Mouse (Mus musculus): ENCODE measurements around the gene Rslcan18. TPM values are rescaled to one million over a fixed set of nuclear protein-coding genes. Genes with fewer than 3 reads are reported as not detected.
A peak's percentile ranks its signal among the peaks of the same experiment; 100 is the strongest.
"Not testable (repeated sequence)": the region's sequence is repeated elsewhere in the genome, so short reads cannot be mapped to it uniquely, and the experiment has no call there.

Rslcan18 gene
- not detected in 2 replicates for total RNA-seq (2015; ENCODE audit: low replicate concordance)
- total RNA-seq (2017; ENCODE audit: low replicate concordance) = 0.08 and 1.3 TPM in 2 replicates

DNA sequence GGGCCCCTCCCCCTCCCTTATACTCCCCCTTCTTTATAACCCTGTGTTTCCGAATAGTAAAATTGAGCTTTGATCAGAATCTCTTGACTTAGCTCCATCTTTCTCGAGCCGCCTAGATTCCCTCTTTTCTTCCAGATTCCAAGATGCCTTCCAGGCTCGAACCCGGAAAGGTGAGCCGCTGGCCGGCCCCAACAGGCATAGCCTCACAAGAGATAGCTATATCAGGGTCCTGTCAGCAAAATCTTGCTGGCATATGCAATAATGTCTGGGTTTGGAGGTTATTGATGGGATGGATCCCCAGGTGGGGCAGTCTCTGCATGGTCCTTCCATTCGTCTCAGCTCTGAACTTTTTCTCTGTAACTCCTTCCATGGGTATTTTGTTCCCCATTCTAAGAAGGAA, at the start of gene Rslcan18:
Gene Rslcan18 (minus strand): TSS at position 101 of the 400 bp plus-strand sequence.
- ATAC-seq (replicated peaks; ENCODE audit: low FRiP score, poor library complexity, severe bottlenecking) = not testable (repeated sequence)

- peak; percentile 25; the same call in 1 of the 2 replicates for ATAC-seq (replicated peaks; ENCODE audit: low FRiP score, poor library complexity, severe bottlenecking)
Measured at GRCm38 (mm10) chr13:67128038-67128721, 12.1 kb upstream of the Rslcan18 start.

DNA sequence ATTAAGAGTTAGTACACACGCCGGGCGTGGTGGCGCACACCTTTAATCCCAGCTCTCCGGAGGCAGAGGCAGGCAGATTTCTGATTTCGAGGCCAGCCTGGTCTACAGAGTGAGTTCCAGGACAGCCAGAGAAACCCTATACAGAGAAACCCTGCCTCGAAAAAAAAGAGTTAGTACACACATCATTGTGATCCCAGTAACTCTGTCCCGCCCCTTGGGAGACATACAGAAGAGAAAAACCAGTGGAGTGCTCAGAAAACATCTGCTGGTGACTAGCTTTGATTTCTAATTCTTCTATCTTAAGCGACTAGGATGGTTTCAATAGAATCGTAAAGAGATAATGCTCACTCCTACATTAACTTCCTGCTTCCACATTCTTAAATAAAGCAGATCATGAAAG, 11.4 kb upstream of the Rslcan18 start:
- ATAC-seq (replicated peaks; ENCODE audit: low FRiP score, poor library complexity, severe bottlenecking) = not testable (repeated sequence)

- ATAC-seq (replicated peaks; ENCODE audit: low FRiP score, poor library complexity, severe bottlenecking) = no peak
Measured at GRCm38 (mm10) chr13:67124460-67124859, 8.4 kb upstream of the Rslcan18 start.

DNA sequence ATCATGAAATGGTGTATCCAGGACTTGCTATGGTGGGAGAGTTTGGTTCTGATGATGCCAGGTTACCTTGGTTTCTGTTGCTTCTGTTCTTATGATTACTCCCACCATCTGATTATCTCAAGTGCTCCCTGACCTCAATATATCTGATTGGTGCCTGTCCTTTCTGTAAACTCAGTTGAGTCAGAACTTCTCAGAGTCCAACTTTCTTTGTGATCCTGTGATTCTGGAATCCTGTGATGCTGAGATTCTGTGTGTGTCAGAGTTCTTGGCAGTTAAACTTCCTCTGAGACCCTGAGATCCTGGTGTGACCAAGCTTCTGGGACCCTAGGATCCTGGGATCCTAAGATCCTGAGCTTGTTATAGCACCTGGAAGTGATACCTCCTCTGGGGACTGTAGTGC, 5.3 kb upstream of the Rslcan18 start, which contains the start of gene Zfp759:
Gene Zfp759 (plus strand): TSS at position 301 of the 400 bp plus-strand sequence.
- ATAC-seq (replicated peaks; ENCODE audit: low FRiP score, poor library complexity, severe bottlenecking) = not testable (repeated sequence)

DNA sequence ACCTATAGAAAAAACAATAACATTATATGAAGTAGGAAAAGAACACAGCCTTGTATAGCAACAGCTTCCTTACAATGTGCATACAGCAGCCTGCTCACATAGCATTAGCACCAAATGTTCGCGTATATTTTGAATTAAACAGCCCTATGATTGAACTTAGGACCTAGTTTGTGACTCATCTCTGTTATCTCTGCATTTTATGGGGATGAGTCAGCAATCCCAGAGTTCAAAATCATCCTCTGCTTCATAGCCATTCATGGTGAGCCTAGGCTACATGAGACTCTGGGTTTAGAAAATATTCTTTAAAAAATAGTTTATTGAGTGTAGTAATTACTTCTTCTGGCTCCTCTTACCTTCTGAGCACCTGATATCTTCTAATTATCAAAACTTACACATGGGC, 2.8 kb downstream of the Rslcan18 start:
- no peak for ATAC-seq (replicated peaks; ENCODE audit: low FRiP score, poor library complexity, severe bottlenecking)

DNA sequence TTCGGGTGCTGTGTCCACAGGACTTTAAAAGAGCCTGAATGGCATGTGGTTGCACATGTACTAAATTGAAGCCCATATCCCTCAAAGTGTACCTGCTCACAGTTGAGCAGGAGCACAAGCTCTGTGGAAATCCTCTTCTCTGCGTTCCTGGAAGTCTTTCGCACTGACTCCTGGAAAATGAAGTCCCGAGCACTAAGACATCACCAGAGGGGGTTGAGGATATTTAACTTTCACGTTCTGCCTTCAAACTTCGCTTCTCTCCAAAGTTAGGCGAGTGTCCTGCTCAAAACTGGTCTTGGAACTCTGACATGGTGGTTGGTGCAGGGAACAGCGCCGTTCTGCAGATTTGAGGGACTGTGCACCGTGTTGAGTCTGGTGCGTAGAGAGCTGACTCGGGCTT, 4.0 kb downstream of the Rslcan18 start:
- no peak for ATAC-seq (replicated peaks; ENCODE audit: low FRiP score, poor library complexity, severe bottlenecking)

GRCm38 (mm10) chr13:67108821-67109206, 7.2 kb downstream of the Rslcan18 start:
- peak; percentile 64 for ATAC-seq (replicated peaks; ENCODE audit: low FRiP score, poor library complexity, severe bottlenecking)

DNA sequence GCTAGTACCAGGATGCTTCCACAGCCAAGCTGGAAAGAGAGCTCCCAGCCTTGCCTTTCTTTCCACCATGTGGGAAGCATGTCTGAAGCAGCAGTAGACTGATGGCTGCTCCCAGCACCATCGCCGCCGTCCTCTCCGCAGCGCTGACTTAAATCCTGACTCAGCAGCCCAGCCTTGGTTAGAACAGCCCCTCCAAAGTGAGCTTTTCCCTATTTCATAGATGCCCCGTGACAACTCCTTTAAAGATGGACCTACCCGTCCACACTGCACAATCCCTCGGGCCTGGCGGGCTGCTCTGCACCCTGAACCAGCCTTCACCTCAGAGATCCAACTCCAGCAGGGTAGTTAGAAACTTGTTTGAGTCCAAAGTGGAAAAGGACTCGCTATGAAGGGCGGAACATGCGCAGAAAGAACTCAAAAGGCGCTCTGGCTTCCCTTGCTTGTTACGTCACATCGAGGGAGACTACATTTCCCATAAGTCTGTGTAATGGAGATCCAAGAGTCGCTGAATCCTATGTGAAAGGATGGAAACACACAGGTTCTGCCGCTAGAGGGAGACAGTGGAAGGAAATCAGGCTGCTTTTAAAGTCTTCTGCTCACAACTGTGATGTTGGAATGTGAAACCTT, 7.8 kb downstream of the Rslcan18 start, which contains the start of gene Gm28557:
Gene Gm28557 (minus strand): TSS at position 411 of the 627 bp plus-strand sequence.
- peak; percentile 98 for ATAC-seq (replicated peaks; ENCODE audit: low FRiP score, poor library complexity, severe bottlenecking)

GRCm38 (mm10) chr13:67107681-67108080, 8.4 kb downstream of the Rslcan18 start:
- ATAC-seq (replicated peaks; ENCODE audit: low FRiP score, poor library complexity, severe bottlenecking) = no peak

DNA sequence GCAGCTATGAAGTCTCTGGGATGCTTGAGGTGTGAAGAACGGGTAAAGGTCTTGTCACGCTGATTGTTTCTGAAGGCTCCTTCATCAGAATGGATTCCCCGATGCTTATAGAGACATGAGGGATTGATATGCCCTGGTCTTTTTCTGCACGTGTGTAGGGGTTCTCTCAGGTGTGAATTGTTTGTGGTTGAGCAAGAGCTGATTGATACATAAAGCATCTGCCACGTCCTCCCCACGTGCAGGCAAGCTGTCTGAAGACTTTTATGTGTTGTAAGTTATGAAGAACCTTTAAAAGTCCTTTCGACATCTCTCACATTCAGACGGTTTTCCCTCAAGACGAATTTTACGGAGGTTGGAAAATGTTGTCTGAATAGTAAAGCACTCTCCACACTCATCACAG, 18.2 kb downstream of the Rslcan18 start, which contains the start of gene Zfp708:
Gene Zfp708 (minus strand): TSS at position 101 of the 400 bp plus-strand sequence.
- no peak for ATAC-seq (replicated peaks; ENCODE audit: low FRiP score, poor library complexity, severe bottlenecking)

DNA sequence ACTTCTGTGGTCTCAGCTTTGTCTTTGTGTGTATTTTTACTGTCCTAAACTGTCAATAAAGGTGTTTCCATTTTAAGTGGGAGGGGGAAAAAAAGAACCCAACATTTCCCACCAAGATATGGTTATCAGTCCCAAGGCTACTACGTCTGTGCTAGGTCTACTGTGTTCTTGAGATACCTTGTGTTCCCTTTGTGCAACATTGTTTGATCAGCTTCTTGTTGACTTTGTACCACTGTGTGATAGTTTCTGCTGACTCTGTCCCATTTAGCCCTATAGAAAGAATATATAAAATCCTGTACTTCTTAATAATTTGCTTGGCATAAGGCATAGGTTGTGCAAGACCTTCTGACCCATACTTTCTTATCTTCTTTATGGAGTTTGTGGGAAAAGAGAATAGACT, 25.9 kb downstream of the Rslcan18 start:
- ATAC-seq (replicated peaks; ENCODE audit: low FRiP score, poor library complexity, severe bottlenecking) = no peak

- no peak for ATAC-seq (replicated peaks; ENCODE audit: low FRiP score, poor library complexity, severe bottlenecking)
Measured at GRCm38 (mm10) chr13:67081946-67082345, 34.1 kb downstream of the Rslcan18 start.

- peak; percentile 92 for ATAC-seq (replicated peaks; ENCODE audit: low FRiP score, poor library complexity, severe bottlenecking)
Measured at GRCm38 (mm10) chr13:67081142-67081713, 34.8 kb downstream of the Rslcan18 start.

DNA sequence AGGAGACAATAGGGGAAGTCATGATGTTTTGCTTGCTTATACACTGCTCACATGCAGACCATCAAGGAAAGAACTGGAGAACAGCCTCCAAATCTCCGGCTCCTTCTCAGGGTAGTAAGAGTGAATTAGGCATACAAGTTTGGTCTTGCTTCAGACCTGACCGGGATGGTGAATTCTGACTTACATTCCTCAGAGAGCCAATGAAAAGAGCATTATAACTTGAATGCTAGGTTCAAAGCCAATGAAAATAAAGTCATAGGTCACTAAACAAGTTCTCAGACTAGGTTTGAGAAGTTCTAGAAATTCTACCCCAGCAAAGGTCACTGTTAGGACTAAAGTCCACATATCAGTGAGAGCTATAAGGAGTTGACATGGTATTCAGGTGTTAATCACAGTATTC, 38.8 kb downstream of the Rslcan18 start:
- ATAC-seq (replicated peaks; ENCODE audit: low FRiP score, poor library complexity, severe bottlenecking) = no peak

DNA sequence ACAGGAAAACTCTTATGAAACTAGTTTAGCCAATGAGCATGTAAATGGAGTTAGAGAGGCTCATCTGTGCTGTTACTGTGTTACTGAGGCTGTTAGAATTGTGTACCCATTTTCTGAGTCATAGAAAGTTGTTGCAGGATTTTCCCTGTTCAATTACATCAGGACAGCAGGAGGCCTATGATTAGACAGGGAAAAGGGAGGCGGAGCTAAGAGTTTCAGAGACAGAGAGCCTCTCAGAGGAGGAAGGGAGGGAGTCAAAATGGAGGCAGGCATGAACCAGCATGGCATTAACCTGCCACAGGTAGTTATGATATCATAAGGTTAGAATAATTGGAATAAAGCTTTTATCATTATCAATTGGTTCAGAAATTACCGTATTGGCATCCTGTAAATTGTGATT, 43.3 kb downstream of the Rslcan18 start:
- no peak for ATAC-seq (replicated peaks; ENCODE audit: low FRiP score, poor library complexity, severe bottlenecking)

GRCm38 (mm10) chr13:67065386-67065785, 50.7 kb downstream of the Rslcan18 start:
- no peak for ATAC-seq (replicated peaks; ENCODE audit: low FRiP score, poor library complexity, severe bottlenecking)

- no peak for ATAC-seq (replicated peaks; ENCODE audit: low FRiP score, poor library complexity, severe bottlenecking)
Measured at GRCm38 (mm10) chr13:67062427-67062826, 53.6 kb downstream of the Rslcan18 start.

GRCm38 (mm10) chr13:67060786-67061358, 55.2 kb downstream of the Rslcan18 start, which contains the start of gene Zfp712:
Gene Zfp712, minus strand, starts transcription at chr13:67061170.
- ATAC-seq (replicated peaks; ENCODE audit: low FRiP score, poor library complexity, severe bottlenecking) = peak; percentile 99

- ATAC-seq (replicated peaks; ENCODE audit: low FRiP score, poor library complexity, severe bottlenecking) = no peak; the same call in 1 of the 2 replicates
Measured at GRCm38 (mm10) chr13:67060161-67060785, 55.8 kb downstream of the Rslcan18 start.

All from erythroid progenitor cell, adult 5-6 weeks (primary cell).